Mouse (Mus musculus) liver, embryonic 13.5 days (tissue): ENCODE data around the gene Fam25c. TPM values are rescaled to one million over a fixed set of nuclear protein-coding genes. Genes with fewer than 3 reads are reported as not detected.

Experiments
- ATAC-seq: fragments of 200-750 bp; cut with Nextera tagmentation; 2 replicates; pipeline ENCODE4 v1.8.0; 2017; ENCODE audit warnings: low read depth, mild to moderate bottlenecking, moderate number of reproducible peaks, moderate library complexity
- DNase-seq: peaks from one replicate; pipeline ENCODE4 v3.0.0; 2022
- H3K27ac ChIP-seq: fragments of 300-500 bp; sonication (generic); 2 replicates; pipeline ENCODE4 v1.5.1; 2015; ENCODE audit warnings: moderate library complexity, mild to moderate bottlenecking, inconsistent platforms
- H3K27me3 ChIP-seq: fragments of 300-500 bp; sonication (generic); 2 replicates; pipeline ENCODE4 v1.6.1; 2015; ENCODE audit warnings: mild to moderate bottlenecking, inconsistent platforms
- H3K36me3 ChIP-seq: fragments of 300-500 bp; sonication (generic); 2 replicates; pipeline ENCODE4 v1.6.1; 2015; ENCODE audit warnings: mild to moderate bottlenecking, inconsistent platforms
- H3K4me1 ChIP-seq: fragments of 300-500 bp; sonication (generic); replicated peaks from 2 replicates; pipeline ENCODE4 v1.6.1; 2015; ENCODE audit warnings: inconsistent platforms
- H3K4me2 ChIP-seq: fragments of 300-500 bp; sonication (generic); 2 replicates; pipeline ENCODE4 v1.6.1; 2015; ENCODE audit warnings: inconsistent platforms, mild to moderate bottlenecking, moderate library complexity
- H3K4me3 ChIP-seq: fragments of 300-500 bp; sonication (generic); replicated peaks from 2 replicates; pipeline ENCODE4 v1.5.1; 2015; ENCODE audit warnings: mild to moderate bottlenecking, inconsistent platforms
- H3K9ac ChIP-seq: fragments of 300-500 bp; sonication (generic); 2 replicates; pipeline ENCODE4 v1.6.1; 2015; ENCODE audit warnings: mild to moderate bottlenecking, inconsistent platforms
- H3K9me3 ChIP-seq: fragments of 300-500 bp; sonication (generic); replicated peaks from 2 replicates; pipeline ENCODE4 v1.6.1; 2016; ENCODE audit warnings: inconsistent platforms
- WGBS: fragments of 180-500 bp; shearing (Covaris S2); methylation state at CpG from one replicate; pipeline ENCODE4 v1.1.7; 2015; ENCODE audit not compliant: insufficient replicate concordance; 5-methylcytosine and 5-hydroxymethylcytosine counted together
- polyA plus RNA-seq: library from polyadenylated mRNA; unstranded; fragments of >200 nt; fragmentation: Nextera tagmentation; extraction: Ambion mirVana; gene quantifications from 2 replicates; pipeline ENCODE4 v1.2.1, GENCODE M21; 2015

The Fam25c gene
- polyA plus RNA-seq, 1 experiment from 2014 or later, result not detected

GRCm38 (mm10) chr14:34348301-34348700, 6.9 kb downstream of the Fam25c start:
- H3K27me3 ChIP-seq, result no peaks in the 10 kb centered on the region
- no peaks in the 10 kb centered on the region for H3K9me3 ChIP-seq
- H3K27ac ChIP-seq, result peak overlapping the region; percentile 43; the same call in 1 of the 2 replicates
- DNase-seq (no peak), ATAC-seq (no peak)
- H3K4me1 ChIP-seq, result no peaks in the 10 kb centered on the region; the same call in 1 of the 2 replicates
- no peak overlapping the region for H3K4me3 ChIP-seq
- H3K9ac ChIP-seq, result no peak overlapping the region
- no peak overlapping the region for H3K4me2 ChIP-seq
- peaks cover 8% of the 10 kb centered on the region; the same call in 1 of the 2 replicates for H3K36me3 ChIP-seq
- WGBS, result 56% methylated on average over 7 of the region's 7 CpGs

DNA sequence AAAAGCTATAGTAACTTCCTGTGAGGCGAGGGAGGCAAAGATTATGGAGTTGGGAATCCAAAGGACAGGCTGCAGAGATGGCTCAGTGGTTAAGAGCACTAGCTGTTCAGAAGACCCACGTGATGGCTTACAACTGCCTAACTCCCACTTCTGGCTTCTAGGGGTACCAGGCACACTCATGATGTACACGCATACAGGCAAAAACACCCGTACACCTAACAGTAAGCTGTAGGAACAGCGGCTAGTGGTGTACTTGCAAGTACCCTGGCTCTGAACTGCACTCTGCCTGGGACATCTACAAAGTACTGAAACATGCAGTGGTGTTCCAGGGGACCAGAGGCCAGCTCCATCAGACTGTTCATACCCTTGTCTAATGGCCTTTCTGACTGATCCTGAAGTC, 8.1 kb downstream of the Fam25c start:
- H3K36me3 ChIP-seq, result peaks cover 19% of the 10 kb centered on the region
- no peaks in the 10 kb centered on the region for H3K27me3 ChIP-seq
- ATAC-seq (no peak), DNase-seq (no peak)
- H3K27ac ChIP-seq, result no peak overlapping the region
- no peak overlapping the region for H3K9ac ChIP-seq
- no peak overlapping the region for H3K4me3 ChIP-seq
- no peaks in the 10 kb centered on the region for H3K9me3 ChIP-seq
- no peaks in the 10 kb centered on the region for H3K4me1 ChIP-seq
- H3K4me2 ChIP-seq, result no peak overlapping the region
- WGBS, result 72% methylated on average over 5 of the region's 5 CpGs

DNA sequence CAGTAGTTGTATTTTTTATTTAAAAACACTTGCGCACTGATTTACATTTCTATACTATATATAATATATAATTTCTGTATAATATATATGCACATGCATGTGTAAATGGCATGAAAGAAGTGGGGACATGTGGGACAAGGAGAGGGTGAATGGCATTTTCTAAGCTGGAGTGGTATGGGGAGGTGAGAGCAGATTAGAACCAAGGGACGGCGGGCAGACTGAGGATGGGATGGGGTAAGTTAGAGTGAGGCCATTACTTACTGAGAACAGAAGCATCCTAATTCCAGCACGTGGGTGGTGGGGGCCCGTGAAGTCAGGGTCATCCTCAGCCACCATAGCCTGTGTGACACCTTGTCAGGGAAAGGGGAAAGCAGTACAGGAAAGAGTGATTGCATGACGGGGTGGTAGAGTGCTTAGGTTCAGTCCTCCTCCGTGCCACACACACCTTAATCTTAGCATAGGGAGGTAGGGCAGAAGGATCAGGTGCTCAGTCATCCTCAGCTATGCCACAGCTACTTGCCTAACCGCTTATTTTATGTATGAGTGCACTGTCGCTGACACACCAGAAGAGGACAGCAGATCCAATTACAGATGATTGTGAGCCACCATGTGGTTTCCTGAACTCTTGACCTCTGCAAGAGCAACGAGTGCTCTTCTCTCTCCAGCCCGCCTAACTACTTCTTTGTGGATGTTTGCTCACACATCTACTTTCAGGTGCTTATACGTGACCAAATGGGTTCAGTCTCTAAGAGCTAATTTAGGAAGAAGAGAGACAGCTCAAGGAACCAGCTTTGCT, 9.3 kb downstream of the Fam25c start:
- ATAC-seq (peak; percentile 52), DNase-seq (no peak)
- Histone ChIP-seq H3K4me1 (no peaks in the 10 kb centered on the region), H3K4me2 (no peak overlapping the region), H3K9ac (no peak overlapping the region), H3K9me3 (no peaks in the 10 kb centered on the region), H3K36me3 (peaks cover 30% of the 10 kb centered on the region), H3K27me3 (no peaks in the 10 kb centered on the region), H3K4me3 (no peak overlapping the region), H3K27ac (no peak overlapping the region)
- WGBS, result 53% methylated on average over 12 of the region's 12 CpGs

DNA sequence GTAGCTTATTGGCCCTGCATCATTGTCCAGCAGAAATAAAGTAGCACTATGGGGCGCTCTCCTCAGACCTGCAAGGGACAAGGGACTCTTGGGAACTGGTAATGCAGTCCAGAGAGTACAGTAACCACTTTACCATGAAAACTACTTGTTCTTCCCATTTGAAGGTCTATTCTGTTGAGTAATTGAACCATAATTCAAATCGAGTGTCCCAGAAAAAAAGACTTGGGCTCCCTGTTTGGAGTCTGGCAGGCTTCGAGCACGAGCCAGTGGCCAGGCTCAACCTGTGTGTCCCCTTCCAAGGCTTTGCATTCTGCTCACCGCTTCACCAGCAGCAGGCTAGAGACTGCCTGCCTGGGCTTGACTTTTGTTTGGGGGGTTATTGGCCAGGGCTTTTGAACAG, 10.9 kb downstream of the Fam25c start:
- H3K4me1 ChIP-seq, result no peaks in the 10 kb centered on the region
- ATAC-seq, result no peak
- H3K9me3 ChIP-seq, result no peaks in the 10 kb centered on the region
- no peak overlapping the region for H3K4me3 ChIP-seq
- no peak overlapping the region for H3K4me2 ChIP-seq
- peaks cover 41% of the 10 kb centered on the region for H3K36me3 ChIP-seq
- H3K27ac ChIP-seq, result no peak overlapping the region
- no peak overlapping the region for H3K9ac ChIP-seq
- H3K27me3 ChIP-seq, result no peaks in the 10 kb centered on the region
- no peak for DNase-seq
- WGBS, result 79% methylated on average over 5 of the region's 5 CpGs

- ATAC-seq, result no peak
- Histone ChIP-seq H3K36me3 (peaks cover 50% of the 10 kb centered on the region), H3K4me2 (no peak overlapping the region), H3K27ac (no peak overlapping the region), H3K9me3 (no peaks in the 10 kb centered on the region), H3K4me3 (no peak overlapping the region), H3K4me1 (no peaks in the 10 kb centered on the region), H3K9ac (no peak overlapping the region), H3K27me3 (no peaks in the 10 kb centered on the region)
- 35% methylated on average over 4 of the region's 4 CpGs for WGBS
- DNase-seq, result no peak
Measured at GRCm38 (mm10) chr14:34343078-34343477, 12.2 kb downstream of the Fam25c start.

DNA sequence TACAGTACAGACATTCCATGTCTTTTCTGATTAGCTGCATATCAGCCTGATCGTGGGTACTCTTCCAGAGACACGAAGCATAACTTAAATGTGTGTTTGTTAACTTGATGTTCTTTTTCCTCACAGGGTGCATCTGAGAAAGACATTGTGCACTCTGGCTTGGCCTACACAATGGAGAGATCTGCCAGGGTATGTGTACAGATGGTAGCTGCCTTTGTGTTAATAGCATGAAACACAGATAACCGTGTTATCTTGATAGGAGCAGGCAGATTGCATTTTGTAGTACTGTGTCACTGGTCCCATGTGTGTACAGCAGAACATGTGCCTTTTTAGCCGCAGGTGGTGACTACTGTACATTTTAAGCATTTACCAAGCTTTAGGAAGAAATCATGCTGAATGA, 13.2 kb downstream of the Fam25c start:
- peaks cover 56% of the 10 kb centered on the region for H3K36me3 ChIP-seq
- no peak for DNase-seq
- H3K4me3 ChIP-seq, result no peak overlapping the region
- H3K9ac ChIP-seq, result no peak overlapping the region
- ATAC-seq, result no peak
- H3K27me3 ChIP-seq, result no peaks in the 10 kb centered on the region
- H3K27ac ChIP-seq, result no peak overlapping the region
- WGBS, result 69% methylated on average over 4 of the region's 4 CpGs
- no peaks in the 10 kb centered on the region for H3K4me1 ChIP-seq
- no peak overlapping the region for H3K4me2 ChIP-seq
- H3K9me3 ChIP-seq, result no peaks in the 10 kb centered on the region

DNA sequence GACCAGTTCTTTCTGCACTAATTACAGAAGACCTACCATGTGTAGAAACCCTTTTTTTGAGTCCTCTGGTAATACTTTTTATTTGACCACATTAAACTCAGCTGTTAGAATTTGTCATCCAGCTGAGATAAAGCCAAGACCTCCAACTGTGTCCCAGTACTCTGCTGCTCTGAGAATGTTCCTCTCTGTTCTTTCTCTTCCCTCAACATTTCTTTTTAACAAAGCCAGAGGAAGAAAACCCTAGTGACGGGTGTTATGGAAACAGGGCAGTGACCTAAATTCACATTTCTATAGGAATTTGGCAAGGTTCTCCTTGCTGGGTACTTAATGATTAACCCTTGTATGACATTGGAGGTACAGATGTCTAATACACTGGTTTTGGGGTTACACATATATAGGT, 15.8 kb downstream of the Fam25c start:
- Histone ChIP-seq H3K9ac (no peak overlapping the region), H3K36me3 (peaks cover 80% of the 10 kb centered on the region), H3K27ac (no peak overlapping the region), H3K4me1 (no peaks in the 10 kb centered on the region), H3K9me3 (no peaks in the 10 kb centered on the region), H3K4me3 (no peak overlapping the region), H3K27me3 (no peaks in the 10 kb centered on the region), H3K4me2 (no peak overlapping the region)
- 63% methylated on average over 1 of the region's 1 CpGs for WGBS
- DNase-seq, result no peak
- ATAC-seq, result no peak

DNA sequence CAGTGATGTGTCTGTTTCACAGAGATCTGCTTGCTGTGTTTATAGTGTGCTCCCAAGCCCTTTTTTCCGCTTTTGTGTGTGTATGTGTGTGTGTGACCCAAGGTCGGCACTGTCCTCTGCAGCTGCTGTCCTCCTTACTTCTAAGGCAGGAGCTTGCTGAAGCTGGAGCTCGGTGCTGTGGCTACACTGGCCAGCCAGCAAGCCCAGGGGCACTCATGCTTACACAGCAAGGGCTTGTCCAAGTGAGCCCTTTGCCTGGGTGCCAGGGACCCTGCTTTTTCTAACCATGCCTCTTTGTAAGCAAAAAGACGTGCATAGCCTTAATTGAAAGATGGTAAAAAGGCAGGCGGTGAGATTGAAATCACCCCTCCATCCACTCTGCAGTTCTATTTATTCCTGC, 22.8 kb downstream of the Fam25c start:
- H3K4me3 ChIP-seq, result no peak overlapping the region
- no peak for DNase-seq
- WGBS, result 75% methylated on average over 5 of the region's 5 CpGs
- H3K4me1 ChIP-seq, result 0 out of 2 replicates have a peak, but pooled peaks cover 5% of the 10 kb centered on the region
- ATAC-seq, result no peak
- H3K36me3 ChIP-seq, result peaks cover 68% of the 10 kb centered on the region
- no peak overlapping the region for H3K9ac ChIP-seq
- no peak overlapping the region for H3K27ac ChIP-seq
- no peak overlapping the region for H3K4me2 ChIP-seq
- H3K9me3 ChIP-seq, result no peaks in the 10 kb centered on the region
- H3K27me3 ChIP-seq, result no peaks in the 10 kb centered on the region

DNA sequence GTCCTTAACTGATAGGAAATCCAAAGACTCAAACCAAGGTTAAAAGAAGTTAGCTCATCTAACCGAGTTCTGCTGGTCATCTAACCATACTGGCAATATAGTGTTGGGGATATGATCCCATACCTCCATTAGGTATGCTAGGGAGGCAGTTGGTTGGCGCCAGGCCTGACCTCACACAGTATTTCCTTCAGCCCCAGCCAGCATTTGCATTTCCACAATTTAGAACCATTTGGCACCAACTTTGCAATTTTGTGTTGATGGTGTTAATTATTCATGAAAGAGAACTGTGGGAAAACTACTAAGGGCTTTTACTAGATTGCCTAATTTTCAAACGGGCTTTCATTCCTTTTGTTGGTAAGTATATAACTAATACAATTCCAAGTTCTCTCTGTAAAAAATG, 23.3 kb downstream of the Fam25c start:
- H3K4me1 ChIP-seq, result peaks cover 7% of the 10 kb centered on the region; the same call in 1 of the 2 replicates
- H3K27ac ChIP-seq, result no peak overlapping the region
- H3K9me3 ChIP-seq, result no peaks in the 10 kb centered on the region
- H3K4me3 ChIP-seq, result no peak overlapping the region
- peaks cover 67% of the 10 kb centered on the region for H3K36me3 ChIP-seq
- no peak overlapping the region for H3K9ac ChIP-seq
- WGBS, result 69% methylated on average over 3 of the region's 3 CpGs
- H3K27me3 ChIP-seq, result no peaks in the 10 kb centered on the region
- DNase-seq (no peak), ATAC-seq (no peak)
- H3K4me2 ChIP-seq, result no peak overlapping the region

DNA sequence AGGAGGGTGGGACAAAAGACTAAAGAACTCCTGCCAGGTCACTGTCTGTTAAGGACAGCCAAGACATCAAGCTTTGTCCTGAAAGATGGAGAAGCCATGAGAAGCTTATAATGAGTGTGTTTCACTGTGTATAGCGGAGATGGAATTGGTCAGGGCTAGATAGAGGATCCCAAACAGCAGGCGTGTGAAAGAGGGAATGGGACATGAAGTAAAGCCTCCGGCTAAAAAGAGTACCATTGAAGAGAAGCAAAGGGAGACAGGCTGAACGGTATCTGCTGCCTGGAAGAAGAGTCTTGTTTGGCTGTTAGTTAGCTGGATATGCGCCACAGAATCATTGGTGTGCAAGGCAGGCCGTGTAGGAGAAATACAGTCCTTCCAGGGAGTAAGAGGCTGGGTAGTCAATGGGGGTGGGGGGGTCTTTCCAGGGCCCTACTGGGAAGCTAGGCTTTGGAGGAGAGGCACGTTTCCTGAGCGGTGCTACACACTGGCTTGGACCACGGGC, 24.5 kb downstream of the Fam25c start:
- Histone ChIP-seq H3K4me1 (peaks cover 10% of the 10 kb centered on the region; the same call in 1 of the 2 replicates), H3K27ac (no peak overlapping the region), H3K4me2 (no peak overlapping the region), H3K9me3 (no peaks in the 10 kb centered on the region), H3K36me3 (peaks cover 63% of the 10 kb centered on the region), H3K9ac (no peak overlapping the region), H3K27me3 (no peaks in the 10 kb centered on the region), H3K4me3 (no peak overlapping the region)
- no peak for DNase-seq
- ATAC-seq, result no peak
- 70% methylated on average over 9 of the region's 9 CpGs for WGBS

DNA sequence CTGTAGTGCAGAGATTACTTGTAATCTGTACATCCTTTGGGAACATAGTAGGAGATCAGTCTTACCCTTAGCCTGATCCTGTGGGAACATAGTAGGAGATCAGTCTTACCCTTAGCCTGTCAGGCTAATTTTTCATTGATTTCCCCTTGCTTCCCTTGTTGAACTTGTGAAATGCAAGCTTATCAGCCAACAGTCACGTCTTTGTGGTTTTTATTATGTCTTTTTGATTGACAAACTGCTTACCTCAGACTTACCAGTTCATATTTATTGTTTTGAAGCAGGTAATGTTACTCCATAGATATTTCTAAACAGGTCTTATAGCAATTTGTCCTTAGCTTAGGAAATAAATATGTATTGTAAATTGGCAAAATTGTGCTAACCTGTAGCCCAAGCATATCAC, 27.6 kb downstream of the Fam25c start:
- Histone ChIP-seq H3K27me3 (no peaks in the 10 kb centered on the region), H3K4me1 (peaks cover 10% of the 10 kb centered on the region; the same call in 1 of the 2 replicates), H3K9ac (no peak overlapping the region), H3K27ac (no peak overlapping the region), H3K4me3 (no peak overlapping the region), H3K36me3 (peaks cover 60% of the 10 kb centered on the region), H3K9me3 (no peaks in the 10 kb centered on the region), H3K4me2 (no peak overlapping the region)
- WGBS, result 17% methylated on average over 1 of the region's 1 CpGs
- DNase-seq, result no peak
- no peak for ATAC-seq

GRCm38 (mm10) chr14:34326606-34327005, 28.6 kb downstream of the Fam25c start:
- Histone ChIP-seq H3K9ac (no peak overlapping the region), H3K27ac (no peak overlapping the region), H3K4me1 (peaks cover 10% of the 10 kb centered on the region; the same call in 1 of the 2 replicates), H3K4me2 (no peak overlapping the region), H3K27me3 (no peaks in the 10 kb centered on the region), H3K9me3 (no peaks in the 10 kb centered on the region), H3K36me3 (peaks cover 58% of the 10 kb centered on the region), H3K4me3 (no peak overlapping the region)
- ATAC-seq (no peak), DNase-seq (no peak)
- 51% methylated on average over 3 of the region's 3 CpGs for WGBS
